Mouse (Mus musculus): ENCODE results near the gene Clec4n.

DNA sequence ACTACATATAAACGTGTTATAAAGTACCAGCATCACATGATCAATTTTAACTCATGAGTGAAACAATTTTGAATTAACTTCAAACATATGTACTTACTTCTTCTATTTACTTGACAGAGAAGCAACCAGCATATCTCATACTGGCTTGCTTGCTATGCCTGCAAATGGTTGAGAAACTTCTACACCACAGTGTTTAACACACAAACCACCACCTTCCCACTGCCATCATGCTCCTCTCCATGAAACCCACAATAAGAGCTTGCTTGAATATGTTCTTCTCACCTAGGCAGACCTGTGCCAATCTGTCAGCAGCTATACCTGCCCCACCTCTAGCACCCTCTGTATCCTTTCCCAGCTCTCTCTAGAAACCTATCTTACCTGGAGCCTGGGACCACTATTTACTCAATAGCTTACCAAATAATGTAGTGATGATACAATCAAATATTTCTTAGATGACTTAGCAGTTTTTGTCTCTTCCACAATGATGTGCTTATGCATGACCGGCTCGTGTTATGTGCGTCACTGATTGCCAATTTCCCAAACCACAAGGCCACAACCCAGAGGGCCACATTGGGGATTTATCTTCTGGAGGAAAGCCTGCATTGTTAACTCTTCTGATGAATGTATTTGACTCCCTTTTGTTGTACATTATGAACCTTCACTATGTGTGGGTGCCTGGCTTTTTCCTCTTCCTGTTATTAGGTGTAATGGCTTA lies 30.4 kb downstream of the Clec4n start:
- TF ChIP-seq POLR2A (IDR thresholded peaks at IDR 0.05; ENCODE audit: insufficient read depth, low read depth, low read length) (no peak), CTCF (IDR thresholded peaks at IDR 0.05; ENCODE audit: insufficient read depth, low read depth, low read length) (no peak)

All from olfactory bulb, adult 2 months (tissue).